Mouse (Mus musculus): ENCODE data around the gene Oaz3.

- TF ChIP-seq CTCF (conservative IDR thresholded peaks at IDR 0.05; ENCODE audit: low read length) (no peak), POU5F1 (IDR thresholded peaks at IDR 0.05; ENCODE audit: borderline replicate concordance, low read length) (no peak)
Measured at GRCm38 (mm10) chr3:94472447-94473114, 28.9 kb upstream of the Oaz3 start.

Data from E14TG2a.4 (cell line).